Mouse (Mus musculus): ENCODE data around the gene Dscam.

Dscam gene

DNA sequence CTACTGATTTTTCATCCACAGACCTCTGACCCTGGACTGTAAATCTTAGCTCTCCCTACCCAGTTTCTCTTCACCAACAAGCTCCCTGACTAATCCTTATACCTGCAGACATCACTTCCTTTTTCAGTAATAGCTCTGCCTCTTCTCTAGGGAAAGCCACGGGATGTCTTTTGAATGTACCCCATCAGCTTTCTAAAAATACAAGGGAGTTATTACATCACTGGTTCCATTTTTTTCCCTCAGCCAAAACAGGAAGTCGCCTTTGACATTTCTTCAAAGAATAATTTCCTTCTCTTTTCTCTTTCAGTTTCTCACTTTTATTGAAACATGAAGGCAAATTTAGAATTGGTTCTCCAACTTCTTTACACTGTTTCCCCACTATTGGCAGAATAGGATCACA, 67.5 kb downstream of the Dscam start:
- DNase-seq, result no peak

DNA sequence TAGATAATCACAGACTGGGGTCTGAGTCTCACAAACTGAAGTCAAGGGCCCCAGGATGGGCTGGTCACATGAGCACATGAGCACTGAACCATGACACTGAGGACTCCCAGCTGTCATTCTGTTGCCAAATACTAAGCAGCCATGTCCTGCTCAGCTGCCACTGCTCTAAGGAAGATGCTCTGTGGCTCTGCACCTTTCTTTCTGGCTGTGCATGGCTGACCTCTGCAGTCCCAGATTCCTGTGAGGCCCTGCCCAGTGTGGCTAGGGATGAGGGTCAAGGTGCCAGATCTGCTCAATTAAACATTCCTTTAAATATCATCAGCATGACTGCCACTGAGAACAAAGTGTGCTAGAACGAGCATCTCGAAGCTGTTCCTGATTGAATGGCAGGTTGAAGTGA, 70.5 kb downstream of the Dscam start:
- DNase-seq, result no peak

GRCm38 (mm10) chr16:97098508-97098907, 72.0 kb downstream of the Dscam start:
- no peak for DNase-seq

- DNase-seq, result no peak
Measured at GRCm38 (mm10) chr16:97096709-97097108, 73.8 kb downstream of the Dscam start.

DNA sequence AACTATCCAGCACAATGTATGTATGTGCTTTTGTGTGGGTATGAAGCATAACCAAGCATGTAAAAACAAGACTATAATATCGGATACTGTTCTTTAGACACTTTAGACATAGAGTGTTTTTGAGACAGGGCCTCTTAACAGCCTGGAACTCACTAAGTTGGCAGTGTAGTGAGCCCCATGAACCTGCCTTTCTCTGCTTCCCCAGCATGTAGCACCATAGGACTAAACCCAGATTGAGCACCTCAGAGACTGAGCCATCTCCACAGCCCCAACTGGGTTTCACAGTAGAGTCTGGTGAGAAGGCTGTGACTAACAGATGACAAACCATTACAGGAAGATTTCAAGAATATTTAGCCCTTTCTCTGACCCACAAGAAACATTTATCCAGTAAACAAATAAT, 75.1 kb downstream of the Dscam start:
- DNase-seq, result no peak

GRCm38 (mm10) chr16:97089339-97089738, 81.2 kb downstream of the Dscam start:
- no peak for DNase-seq

DNA sequence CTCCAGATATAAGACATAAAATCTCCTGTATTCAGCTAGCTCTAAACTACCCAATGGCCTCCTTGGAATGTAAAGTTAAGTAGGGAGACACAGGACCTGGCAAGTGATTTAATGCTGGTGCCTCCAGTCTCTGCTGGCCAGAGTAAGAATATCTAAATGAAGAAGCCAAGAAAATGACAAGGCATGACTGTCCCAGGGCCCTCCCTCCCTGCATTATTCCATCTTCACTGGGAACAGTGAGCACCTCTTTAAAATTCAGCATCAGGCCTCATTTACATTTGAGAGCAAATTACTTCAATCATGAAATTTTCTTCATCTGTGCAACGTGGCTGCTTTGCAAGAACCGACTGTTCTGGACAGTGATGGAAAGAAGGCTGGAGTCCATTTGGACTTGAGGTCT, 86.9 kb downstream of the Dscam start:
- DNase-seq, result no peak

DNA sequence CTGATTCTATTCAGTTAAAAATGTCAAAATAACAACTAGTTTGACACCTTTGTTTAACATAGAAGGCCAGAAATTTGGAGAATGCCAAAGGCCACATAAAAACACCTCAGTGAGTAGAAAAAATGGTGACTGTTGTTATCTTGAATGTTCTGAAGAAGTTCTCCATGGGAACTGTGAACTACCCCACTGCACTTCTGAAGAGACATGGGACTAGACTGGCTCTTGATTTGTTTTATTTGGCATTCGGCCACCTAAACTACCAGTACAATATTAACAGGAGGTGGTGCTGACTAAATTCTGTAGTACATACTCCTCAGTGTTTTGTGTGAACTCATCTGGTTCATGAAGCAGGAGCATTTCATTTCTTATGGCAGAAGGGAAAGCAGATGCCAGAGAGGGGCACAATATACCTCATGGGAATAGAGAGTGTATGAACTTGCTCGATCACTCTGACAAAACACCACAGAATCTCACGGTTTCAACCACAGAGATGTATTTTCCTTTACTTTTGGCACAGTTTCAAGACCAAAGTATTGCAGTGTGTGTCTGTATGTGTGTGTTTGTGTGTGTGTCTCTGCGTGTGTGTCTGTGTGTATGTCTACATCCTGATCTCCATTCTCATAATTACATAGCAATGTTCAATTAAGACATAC, 94.5 kb downstream of the Dscam start:
- peak in 1 of 2 experiments; percentile 26 for DNase-seq

DNA sequence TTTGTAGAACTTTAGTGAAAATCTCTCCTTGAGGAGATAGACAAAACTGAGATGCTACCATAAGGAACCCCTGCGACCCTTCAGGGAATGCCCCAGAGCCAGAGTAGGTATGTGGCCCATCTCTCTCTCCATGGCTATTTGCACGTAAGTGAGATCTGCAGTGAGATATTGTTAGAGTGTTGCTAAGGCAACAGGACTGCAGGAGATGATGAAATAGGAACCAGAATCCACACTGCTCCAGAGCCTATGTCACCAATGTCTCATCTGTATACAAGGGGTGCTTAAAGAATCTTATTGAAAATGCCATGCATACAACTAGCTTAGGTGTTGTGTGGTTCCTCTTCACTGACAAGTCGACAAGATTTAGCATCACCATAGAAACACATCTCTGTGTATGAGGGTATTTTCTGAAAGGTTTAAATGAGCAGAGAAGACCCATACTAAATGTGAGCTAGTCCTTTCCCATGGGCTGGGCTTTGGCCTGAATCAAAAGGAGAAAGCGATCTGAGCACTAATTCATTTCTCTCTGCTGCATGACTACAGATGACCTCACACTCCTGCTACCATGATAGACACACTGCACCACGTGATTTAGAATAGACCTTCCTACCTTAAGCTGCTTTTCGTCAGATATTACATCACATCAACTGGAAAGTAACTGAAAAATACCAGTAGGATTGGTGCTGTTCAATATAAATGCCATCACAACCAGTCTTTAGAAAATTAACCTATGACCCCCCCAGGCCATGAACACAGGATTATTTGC, 95.2 kb downstream of the Dscam start:
- DNase-seq, result no peak

DNA sequence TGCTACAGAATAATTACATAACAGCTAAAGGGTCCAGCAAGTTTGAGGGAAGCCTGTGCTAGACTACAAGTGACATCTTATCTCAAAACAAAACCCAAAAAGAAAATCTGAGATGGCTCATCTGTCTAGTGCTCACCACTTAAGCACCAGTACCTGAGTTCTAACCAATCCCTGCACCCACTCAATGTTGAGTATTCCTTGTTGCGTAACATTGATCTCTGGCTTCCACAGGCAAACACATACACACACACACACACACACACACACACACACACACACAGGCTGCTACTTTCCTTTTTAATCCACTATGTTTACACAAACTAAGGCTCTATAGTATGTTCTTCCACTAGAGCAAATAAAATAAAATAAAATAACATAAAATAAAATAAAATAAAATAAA, 96.7 kb downstream of the Dscam start:
- no peak for DNase-seq

- no peak for DNase-seq
Measured at GRCm38 (mm10) chr16:97072624-97073023, 97.9 kb downstream of the Dscam start.

DNA sequence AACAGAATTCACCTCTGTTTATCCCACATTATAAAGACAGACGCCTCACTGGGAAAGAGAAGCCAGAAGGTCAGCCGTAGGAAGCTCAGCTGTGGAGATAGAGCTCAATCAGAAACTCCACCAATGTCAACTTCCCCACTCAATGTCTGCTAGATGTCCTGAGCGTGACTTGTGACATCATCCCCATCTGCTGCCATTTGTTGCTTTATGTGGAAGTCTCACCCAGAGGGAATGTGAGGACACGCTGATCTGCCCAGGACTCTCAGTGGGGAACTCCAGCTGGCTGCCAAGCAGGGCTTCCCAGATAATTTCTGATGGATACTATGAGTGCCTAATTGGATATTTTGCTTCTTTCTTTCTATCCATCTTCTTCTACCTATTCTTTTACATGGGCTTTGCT, 103.7 kb downstream of the Dscam start:
- DNase-seq, result no peak

- DNase-seq, result no peak
Measured at GRCm38 (mm10) chr16:97062207-97062606, 108.3 kb downstream of the Dscam start.

GRCm38 (mm10) chr16:97061390-97061789, 109.2 kb downstream of the Dscam start:
- no peak for DNase-seq

GRCm38 (mm10) chr16:97060736-97061135, 109.8 kb downstream of the Dscam start:
- no peak for DNase-seq

DNA sequence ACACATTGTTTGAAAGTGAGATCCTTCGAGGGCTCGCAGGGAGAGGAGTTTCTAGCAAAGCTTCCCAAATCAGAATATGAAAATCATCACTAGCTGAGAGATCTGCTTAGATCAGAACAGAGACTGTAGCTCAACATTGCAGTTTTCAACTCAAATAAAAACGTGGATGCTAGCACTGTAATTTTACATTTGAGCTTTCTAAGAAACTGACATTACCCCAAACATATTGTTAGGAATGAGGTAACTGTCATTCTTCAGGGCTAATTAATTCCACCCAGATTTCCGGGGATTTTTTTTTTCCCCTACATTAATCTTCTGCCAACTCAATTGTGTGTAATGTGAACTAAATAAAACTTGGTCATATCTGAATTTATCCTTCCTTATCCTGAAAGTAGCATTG, 110.3 kb downstream of the Dscam start:
- DNase-seq, result no peak

- no peak for DNase-seq
Measured at GRCm38 (mm10) chr16:97035271-97035670, 135.3 kb downstream of the Dscam start.

- no peak for DNase-seq
Measured at GRCm38 (mm10) chr16:97033540-97034058, 137.0 kb downstream of the Dscam start.

GRCm38 (mm10) chr16:97027701-97028100, 142.9 kb downstream of the Dscam start:
- peak in 1 of 2 experiments; percentile 4 for DNase-seq

DNA sequence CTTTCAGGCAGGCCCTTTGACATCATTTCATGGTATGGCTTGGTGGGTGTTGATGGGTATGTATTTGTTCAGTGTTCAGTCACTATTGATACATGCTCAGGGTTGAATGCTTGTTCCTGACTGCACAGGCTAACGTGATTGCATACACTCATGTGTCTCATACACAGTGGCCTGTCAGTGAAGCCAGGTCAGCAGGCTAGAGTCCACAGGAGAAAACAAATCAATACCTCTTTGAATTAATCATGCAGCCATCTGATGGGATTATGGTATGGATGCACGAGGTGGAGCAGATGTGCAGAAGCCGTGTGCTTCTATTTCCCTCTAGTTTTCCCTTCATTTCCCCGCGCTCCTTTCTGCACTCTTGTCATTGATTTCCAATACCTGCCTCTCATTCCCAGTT, 143.7 kb downstream of the Dscam start:
- no peak for DNase-seq

- no peak for DNase-seq
Measured at GRCm38 (mm10) chr16:97024406-97024805, 146.1 kb downstream of the Dscam start.

DNA sequence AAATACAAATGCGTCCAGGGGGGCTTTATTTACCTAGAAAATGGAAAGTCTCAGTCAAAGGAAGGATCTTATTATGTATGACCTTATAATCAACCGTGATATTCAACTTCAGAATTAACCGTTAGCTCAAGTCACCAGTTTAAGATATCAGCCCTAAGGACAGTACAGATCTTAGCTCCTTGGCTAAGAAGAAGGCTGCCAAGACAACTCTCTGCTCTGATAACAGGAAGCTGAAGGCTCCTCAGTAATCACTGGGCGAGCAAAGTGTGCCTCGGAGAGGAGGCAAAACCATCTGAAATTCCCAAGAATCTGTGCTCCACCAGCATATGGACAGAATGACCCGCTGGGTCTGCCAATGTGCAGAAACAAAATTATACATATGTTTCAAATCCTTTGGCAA, 149.1 kb downstream of the Dscam start:
- DNase-seq, result no peak

DNA sequence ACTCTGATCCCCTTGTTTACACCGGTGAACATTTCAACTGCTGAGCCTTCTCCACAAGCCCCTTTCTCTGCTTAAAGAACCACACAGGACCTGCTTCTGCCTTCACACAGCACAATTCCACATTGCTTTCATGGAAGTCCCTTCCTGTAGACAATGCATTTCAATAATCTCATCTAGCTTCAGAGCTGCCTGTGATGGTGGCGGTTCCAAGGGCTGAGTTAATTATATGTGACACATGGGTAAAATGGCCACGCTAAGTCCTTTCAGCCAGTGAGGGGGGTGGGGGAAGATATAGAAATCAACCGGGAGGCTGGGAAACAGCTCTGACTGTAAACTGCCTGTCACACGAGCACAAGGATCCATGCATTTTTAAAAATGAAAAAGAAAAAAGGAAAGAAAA, 152.2 kb downstream of the Dscam start:
- no peak for DNase-seq

GRCm38 (mm10) chr16:97017171-97017738, 153.3 kb downstream of the Dscam start:
- DNase-seq, result no peak

All from kidney, adult 8-10 months (tissue).